Mouse (Mus musculus) lung, postnatal 36 days (tissue): ENCODE results near the gene Adgrl2.

Experiments
- DNase-seq: peaks from one replicate; pipeline ENCODE4 v3.0.0; 2022; ENCODE audit warnings: mixed read lengths

Adgrl2 gene

GRCm38 (mm10) chr3:148971893-148972596 lies 18.3 kb downstream of the Adgrl2 start:
- no peak for DNase-seq

GRCm38 (mm10) chr3:148964991-148965605 lies 25.3 kb downstream of the Adgrl2 start:
- no peak for DNase-seq

DNA sequence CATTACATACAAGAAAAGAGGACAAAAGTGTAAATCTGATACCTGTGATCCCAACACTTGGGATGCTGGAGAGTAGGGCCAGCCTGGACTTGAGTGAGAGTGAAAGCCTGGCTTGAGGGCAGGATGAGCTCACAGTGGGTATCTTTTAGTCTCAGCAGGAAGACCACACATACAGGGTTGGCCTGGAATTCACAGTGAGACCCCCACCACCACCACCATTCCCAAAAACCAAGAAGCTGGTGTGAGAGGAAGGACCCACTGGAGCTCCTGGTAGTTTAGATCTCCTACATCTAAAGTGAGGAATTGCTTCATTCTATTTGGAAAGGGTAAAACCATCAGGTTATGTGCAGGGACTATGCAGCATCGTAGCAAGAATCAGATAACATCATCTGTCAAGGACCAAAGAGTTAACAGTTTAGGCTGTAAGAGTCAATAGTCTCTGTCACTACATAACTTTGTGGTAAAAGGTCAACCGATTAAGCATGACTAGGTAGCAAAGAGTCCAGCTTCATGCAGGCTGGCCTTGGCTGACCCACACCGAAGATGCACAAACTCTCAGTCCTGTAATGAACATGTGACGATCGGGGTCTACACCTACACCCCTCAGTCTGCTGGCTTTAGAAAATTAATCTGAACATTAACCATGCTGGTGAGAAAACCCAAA lies 26.8 kb downstream of the Adgrl2 start:
- DNase-seq, result no peak

DNA sequence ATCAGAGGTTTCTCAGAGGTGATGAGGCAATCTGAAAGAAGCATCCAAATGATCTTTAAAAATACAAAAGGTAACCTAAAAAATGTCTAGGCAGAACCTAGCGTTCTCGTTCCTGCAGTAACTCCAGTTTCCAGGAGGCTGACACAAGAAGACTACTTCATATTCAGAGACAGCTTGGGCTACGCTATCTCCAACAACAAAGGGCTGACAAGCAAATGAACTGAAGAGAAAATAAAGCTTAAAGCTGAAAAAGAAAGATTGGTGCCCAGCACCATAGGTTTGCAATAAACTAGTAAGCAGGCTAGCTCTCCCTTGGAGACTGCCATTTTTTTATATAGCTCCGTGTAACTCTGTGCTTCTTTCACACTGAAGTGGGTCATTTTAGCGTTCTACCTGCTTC lies 28.7 kb downstream of the Adgrl2 start:
- DNase-seq, result no peak

DNA sequence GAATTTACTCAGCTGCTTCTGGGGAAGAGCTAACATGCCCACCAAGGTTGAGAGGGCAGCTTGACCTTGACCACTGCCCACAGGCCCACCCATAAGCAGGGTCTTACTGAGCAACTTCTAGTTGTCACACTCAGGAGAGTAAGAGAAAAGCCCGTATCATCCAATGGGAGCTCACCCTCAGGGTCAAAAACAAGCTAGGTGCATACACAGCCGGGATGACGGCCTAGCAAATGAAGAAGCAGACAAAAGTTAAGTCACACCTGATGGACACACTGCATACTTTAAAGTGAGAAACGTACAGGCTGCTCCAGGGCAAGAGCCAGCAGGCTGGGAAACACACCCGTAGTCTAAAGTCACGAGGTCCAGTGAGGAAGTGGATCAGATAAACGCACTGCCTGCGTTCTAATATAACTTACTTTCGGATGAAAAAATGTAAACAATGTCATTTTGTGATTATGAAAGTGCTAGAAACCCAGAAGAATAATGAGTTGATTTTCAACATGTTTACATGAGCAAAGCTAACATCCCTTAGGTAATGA lies 29.5 kb downstream of the Adgrl2 start:
- DNase-seq, result peak; percentile 38

DNA sequence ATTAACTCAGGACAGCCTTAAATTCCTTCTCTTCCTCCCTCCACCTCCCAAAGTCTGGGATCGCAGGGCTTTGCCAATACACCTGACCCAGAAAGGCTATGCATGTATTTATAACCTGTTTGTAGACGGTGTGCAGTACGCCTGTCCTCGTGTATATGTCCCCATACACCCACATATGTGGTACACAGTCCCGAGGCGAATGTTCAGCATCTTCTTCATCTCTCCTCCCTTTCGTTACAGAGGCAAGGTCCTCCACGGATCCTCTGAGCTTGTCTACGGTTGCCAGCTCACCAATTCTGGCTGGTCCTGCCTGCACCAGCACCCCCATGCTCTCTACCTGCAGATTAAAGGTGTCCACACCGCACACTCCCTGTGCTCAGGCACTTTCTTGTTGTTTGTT lies 30.1 kb downstream of the Adgrl2 start:
- no peak for DNase-seq

DNA sequence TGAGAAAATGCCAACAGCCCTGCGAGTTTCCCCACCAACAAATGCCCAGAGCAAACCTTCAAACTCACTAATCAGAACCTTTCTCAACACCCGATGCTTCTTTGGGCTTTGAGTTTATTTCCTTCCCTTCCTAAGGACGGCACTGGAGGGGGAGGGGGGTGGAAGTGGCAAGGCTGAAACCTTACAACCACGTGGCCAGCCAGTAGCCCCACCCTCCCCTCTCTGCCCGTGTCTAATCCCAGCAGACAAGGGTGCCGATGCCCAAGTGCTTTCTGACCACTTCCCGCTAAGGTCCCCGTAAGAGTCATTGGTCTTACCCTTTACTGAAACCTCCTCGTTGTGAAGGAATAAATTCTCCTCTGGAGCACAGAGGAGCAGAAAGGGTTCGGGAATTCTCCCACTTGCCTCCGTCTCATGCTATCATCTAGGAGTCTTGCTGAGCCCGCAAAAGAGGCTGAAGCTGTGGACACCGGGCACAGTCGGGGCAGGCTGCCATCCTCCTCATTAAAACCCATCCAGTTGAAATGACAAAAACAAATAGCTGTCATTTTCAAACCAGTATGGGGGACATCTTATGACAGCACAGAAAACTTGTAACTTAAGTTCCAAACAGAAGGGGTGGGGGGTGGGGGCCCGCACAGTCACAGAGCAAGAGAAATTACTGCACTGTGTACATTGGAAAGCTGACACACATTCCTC lies 30.9 kb downstream of the Adgrl2 start:
- peak; percentile 86 for DNase-seq

- DNase-seq, result no peak
These were observed 31.6 kb downstream of the Adgrl2 start for GRCm38 (mm10) chr3:148958714-148959113.

DNA sequence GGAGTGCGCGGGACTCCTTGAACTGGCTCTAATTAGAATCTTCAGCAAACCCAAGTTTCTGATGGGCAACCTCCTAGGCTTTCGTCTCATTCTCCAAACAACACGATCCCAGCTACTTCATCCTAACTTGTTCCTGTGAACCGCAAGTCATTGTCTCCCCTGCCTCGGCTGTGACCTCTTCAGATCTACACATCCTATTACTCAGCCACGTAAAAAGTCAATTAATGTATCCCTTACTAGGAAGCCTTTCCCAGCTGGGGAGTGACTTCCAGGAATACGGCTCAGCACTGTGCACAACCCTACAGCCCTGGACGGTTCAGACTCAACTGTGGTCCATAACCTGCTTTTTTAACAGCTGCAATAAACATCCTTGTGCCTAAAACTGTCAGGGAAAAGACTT lies 32.2 kb downstream of the Adgrl2 start:
- no peak for DNase-seq

DNA sequence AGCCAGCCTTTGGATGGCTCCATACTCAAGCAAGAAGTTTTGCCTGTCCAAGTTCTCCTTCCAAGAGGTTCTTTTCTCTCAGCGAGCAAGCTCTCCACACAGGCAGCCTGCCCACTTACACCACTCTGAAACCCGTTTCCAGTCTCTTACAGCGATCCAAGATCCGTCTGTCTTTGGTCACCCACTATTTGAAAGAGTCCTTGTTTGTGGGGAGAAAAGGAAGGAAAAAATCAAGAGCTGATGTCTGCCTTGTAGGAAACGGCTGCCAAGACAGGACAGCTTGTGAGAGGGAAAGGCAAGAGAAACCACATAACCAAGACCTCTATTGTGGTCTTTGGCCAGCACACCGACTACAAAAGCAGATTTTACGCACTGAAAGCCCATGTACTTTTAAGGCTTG lies 33.5 kb downstream of the Adgrl2 start:
- no peak for DNase-seq

DNA sequence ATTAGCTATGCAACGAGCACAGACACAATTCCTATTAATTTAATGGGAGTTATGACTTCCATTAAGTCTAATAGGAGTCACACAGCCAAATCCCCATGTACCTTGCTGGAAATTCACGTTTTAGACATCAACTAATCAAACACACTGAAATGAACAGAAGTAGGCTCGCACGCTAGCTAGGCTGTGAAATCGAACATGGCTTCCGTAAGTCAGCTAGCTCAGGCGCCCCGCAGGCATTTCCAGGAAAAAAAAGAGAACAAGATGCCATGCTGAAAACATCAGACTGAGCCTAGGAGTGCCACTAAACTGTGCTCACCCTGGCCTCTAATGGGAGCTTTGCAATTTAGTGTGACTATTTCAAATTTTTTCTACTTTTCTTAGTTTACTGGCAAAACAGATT lies 40.6 kb downstream of the Adgrl2 start:
- DNase-seq, result no peak

GRCm38 (mm10) chr3:148947805-148948405 lies 42.5 kb downstream of the Adgrl2 start:
- DNase-seq, result no peak

DNA sequence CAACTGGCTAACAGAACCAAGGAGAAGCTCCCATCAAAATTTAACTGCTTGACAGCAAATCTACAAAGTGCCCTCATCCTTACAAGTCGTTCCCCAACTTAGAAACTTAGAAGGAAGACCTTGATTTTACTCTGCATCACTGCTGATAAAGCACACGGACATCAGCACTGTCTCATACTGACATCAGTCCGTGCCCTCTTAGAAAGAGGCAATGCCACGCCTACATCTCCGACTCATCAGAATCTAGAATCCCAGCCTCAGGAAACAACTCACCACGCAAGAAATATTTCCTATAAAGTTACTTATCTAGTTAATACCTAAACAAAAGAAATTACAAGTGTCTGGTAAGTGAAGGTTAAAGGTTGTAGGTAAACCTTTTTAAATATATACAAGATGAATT lies 43.1 kb downstream of the Adgrl2 start:
- DNase-seq, result no peak

- DNase-seq, result no peak
These were observed 44.8 kb downstream of the Adgrl2 start for GRCm38 (mm10) chr3:148945534-148945933.

- DNase-seq, result no peak
These were observed 50.9 kb downstream of the Adgrl2 start for GRCm38 (mm10) chr3:148939457-148939856.

GRCm38 (mm10) chr3:148935056-148935455 lies 55.3 kb downstream of the Adgrl2 start:
- DNase-seq, result no peak

GRCm38 (mm10) chr3:148934279-148934678 lies 56.1 kb downstream of the Adgrl2 start:
- DNase-seq, result no peak

- DNase-seq, result no peak
These were observed 57.2 kb downstream of the Adgrl2 start for GRCm38 (mm10) chr3:148933160-148933559.

GRCm38 (mm10) chr3:148930913-148931312 lies 59.4 kb downstream of the Adgrl2 start:
- no peak for DNase-seq

- no peak for DNase-seq
These were observed 64.0 kb downstream of the Adgrl2 start for GRCm38 (mm10) chr3:148926330-148926729.

GRCm38 (mm10) chr3:148922618-148923095 lies 67.7 kb downstream of the Adgrl2 start:
- DNase-seq, result peak; percentile 50

DNA sequence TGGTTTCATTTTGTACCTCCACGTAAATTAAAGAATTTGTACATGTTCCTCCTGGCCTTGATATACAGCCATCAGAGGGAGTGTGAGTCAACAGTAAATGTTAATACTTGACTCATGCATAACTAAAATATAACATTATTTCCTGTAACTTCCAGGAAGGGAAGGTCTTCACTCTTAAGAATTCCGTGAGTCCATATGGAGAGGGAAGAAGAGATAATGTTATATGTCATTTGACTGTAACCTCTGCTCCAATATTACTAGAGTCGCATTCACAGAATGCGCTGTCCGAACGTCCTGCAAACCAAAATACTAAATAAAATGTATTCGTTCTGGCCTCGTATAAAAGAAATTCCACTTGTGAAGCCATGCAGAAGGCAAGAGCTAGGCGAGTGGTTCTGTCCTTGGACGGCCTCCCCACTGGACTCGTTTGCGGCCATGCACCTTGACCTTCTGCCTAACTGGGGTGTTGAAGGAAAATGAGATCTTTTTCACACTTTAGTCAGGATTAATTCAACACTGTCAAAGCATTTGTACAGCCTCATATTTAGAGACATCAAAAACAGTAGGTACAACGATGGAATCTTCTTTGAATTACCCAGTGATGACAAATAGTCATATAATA lies 68.3 kb downstream of the Adgrl2 start:
- no peak for DNase-seq
